8 mouse cellular contexts compared by ENCODE assay signal in the genomic region with DNA sequence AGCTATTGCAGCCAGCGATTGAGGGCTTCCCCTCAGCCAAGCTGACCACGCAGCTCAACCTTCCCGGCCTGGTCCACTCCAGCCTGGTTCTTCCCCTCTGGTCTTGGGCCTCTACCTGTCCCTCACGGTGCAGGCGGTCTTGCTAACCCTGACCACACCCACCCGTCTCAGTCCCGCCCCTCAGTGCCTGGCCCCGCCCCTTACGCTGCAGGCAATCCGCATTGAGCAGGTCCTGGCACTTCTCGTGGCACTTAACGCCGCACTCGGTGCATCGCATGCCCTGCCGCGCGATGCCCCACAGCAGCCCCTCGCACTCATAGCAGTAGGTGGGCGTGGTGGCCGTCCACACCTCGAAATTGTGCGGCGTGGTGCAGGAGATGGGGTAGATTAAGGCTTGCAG. TPM values are rescaled to one million over a fixed set of nuclear protein-coding genes. Genes with fewer than 3 reads are reported as not detected.
A peak's percentile ranks its signal among the peaks of the same experiment; 100 is the strongest.
DNase-seq lines count a peak whose midpoint lies in the region; ATAC-seq and TF ChIP-seq lines count a peak whose summit lies in the region.

No protein-coding gene starts in this region.

- H3K36me3 ChIP-seq in forebrain, embryonic 13.5 days (ENCODE audit: poor library complexity, severe bottlenecking) = peaks cover 50% of the 10 kb centered on the region
- H3K36me3 ChIP-seq in limb, embryonic 11.5 days (ENCODE audit: control insufficient read depth, insufficient read depth, low read length) = no peaks in the 10 kb centered on the region
- H3K36me3 ChIP-seq in midbrain, postnatal 0 days (ENCODE audit: insufficient read depth, low read length) = peaks cover 61% of the 10 kb centered on the region

- no peak overlapping the region for H3K27ac ChIP-seq in forebrain, embryonic 13.5 days
- H3K27ac ChIP-seq in limb, embryonic 11.5 days (replicated peaks; ENCODE audit: low read depth, low read length) = no peak overlapping the region
- no peak overlapping the region for H3K27ac ChIP-seq in midbrain, postnatal 0 days (ENCODE audit: low read depth, low read length)

- WGBS in forebrain, embryonic 13.5 days = under 1% methylated on average over 23 of the region's 24 CpGs
- 2% methylated on average over 24 of the region's 24 CpGs for WGBS in limb, embryonic 11.5 days
- 7% methylated on average over 24 of the region's 24 CpGs for WGBS in midbrain, postnatal 0 days

- H3K4me2 ChIP-seq in forebrain, embryonic 13.5 days = peak overlapping the region; percentile 51
- H3K4me2 ChIP-seq in limb, embryonic 11.5 days (ENCODE audit: low read depth, severe bottlenecking) = peak overlapping the region; percentile 29; the same call in 1 of the 2 replicates
- no peak overlapping the region for H3K4me2 ChIP-seq in midbrain, postnatal 0 days (ENCODE audit: low read depth, low read length, poor library complexity, severe bottlenecking)

- H3K27me3 ChIP-seq in forebrain, embryonic 13.5 days = peaks cover 60% of the 10 kb centered on the region
- H3K27me3 ChIP-seq in limb, embryonic 11.5 days (ENCODE audit: control insufficient read depth, insufficient read depth, low read length) = peaks cover 44% of the 10 kb centered on the region
- peaks cover 5% of the 10 kb centered on the region; the same call in 1 of the 2 replicates for H3K27me3 ChIP-seq in midbrain, postnatal 0 days (ENCODE audit: insufficient read depth, low read length)

- H3K9ac ChIP-seq in forebrain, embryonic 13.5 days = peak overlapping the region; percentile 48; the same call in 1 of the 2 replicates
- no peak overlapping the region for H3K9ac ChIP-seq in limb, embryonic 11.5 days (ENCODE audit: low read length)
- no peak overlapping the region for H3K9ac ChIP-seq in midbrain, postnatal 0 days (replicated peaks; ENCODE audit: low read length, poor library complexity, severe bottlenecking)

- peak overlapping the region; percentile 6; the same call in 1 of the 2 replicates for H3K4me3 ChIP-seq in forebrain, embryonic 13.5 days
- no peak overlapping the region for H3K4me3 ChIP-seq in limb, embryonic 11.5 days (ENCODE audit: low read depth, low read length)
- no peak overlapping the region for H3K4me3 ChIP-seq in midbrain, postnatal 0 days (ENCODE audit: low read depth, low read length)

- peaks cover 15% of the 10 kb centered on the region for H3K4me1 ChIP-seq in forebrain, embryonic 13.5 days
- H3K4me1 ChIP-seq in limb, embryonic 11.5 days (ENCODE audit: control insufficient read depth, insufficient read depth, low read length) = no peaks in the 10 kb centered on the region
- no peaks in the 10 kb centered on the region for H3K4me1 ChIP-seq in midbrain, postnatal 0 days (ENCODE audit: insufficient read depth, low read length)

- TF ChIP-seq CTCF in midbrain, postnatal 0 days (IDR thresholded peaks at IDR 0.05) = no peak

- DNase-seq in thymus, postnatal 4 days = peak; percentile 72
- DNase-seq in thymus, postnatal 25 days = no peak
- peak; percentile 68 for DNase-seq in limb, embryonic 11.5 days (ENCODE audit: low spot score)
- no peak for DNase-seq in midbrain, postnatal 0 days (ENCODE audit: low spot score)
- no peak for DNase-seq in Muller cell, postnatal 12 days (ENCODE audit: inconsistent ontology term)
- DNase-seq in cerebellum, adult 11 months = no peak
- no peak for DNase-seq in adrenal gland, adult 8-10 months

- H3K9me3 ChIP-seq in forebrain, embryonic 13.5 days (replicated peaks) = no peaks in the 10 kb centered on the region
- H3K9me3 ChIP-seq in limb, embryonic 11.5 days (ENCODE audit: control insufficient read depth, low read length) = no peaks in the 10 kb centered on the region
- no peaks in the 10 kb centered on the region for H3K9me3 ChIP-seq in midbrain, postnatal 0 days (ENCODE audit: low read length)

- peak; percentile 36 for ATAC-seq in forebrain, embryonic 13.5 days
- peak; percentile 27; the same call in 1 of the 2 replicates for ATAC-seq in limb, embryonic 11.5 days (ENCODE audit: insufficient number of reproducible peaks, low FRiP score, low TSS enrichment, low read depth)
- peak; percentile 24; the same call in 1 of the 2 replicates for ATAC-seq in midbrain, postnatal 0 days (ENCODE audit: low FRiP score)

RNA-seq across cellular contexts. Expression of a gene that starts 17.0 kb away (rescaled TPM):
- polyA plus RNA-seq in forebrain, embryonic 13.5 days (2015; fragmentation: Nextera tagmentation; extraction: Ambion mirVana) = 13.0 and 15.8 TPM in 2 replicates
- 0.50 and 0.59 TPM in 2 replicates for polyA plus RNA-seq in limb, embryonic 11.5 days (2014; fragmentation: Nextera tagmentation; extraction: Ambion mirVana)
- total RNA-seq in midbrain, postnatal 0 days (2014; rRNA removed) = 69.0 and 70.8 TPM in 2 replicates
- 14.5 and 16.2 TPM in 2 replicates for polyA plus RNA-seq in midbrain, postnatal 0 days (2015; fragmentation: Nextera tagmentation; extraction: Ambion mirVana)
- 10 to 100 TPM in 3 of 4 experiments, 1 to 10 TPM in 1; 9.8 to 11.8 (median 11.4) TPM for total RNA-seq in adrenal gland, adult 8-10 months (2022)

RNA-seq across cellular contexts. Expression of a gene that starts 21.5 kb away (rescaled TPM):
- polyA plus RNA-seq in forebrain, embryonic 13.5 days (2015; fragmentation: Nextera tagmentation; extraction: Ambion mirVana) = 1.6 and 1.7 TPM in 2 replicates
- polyA plus RNA-seq in limb, embryonic 11.5 days (2014; fragmentation: Nextera tagmentation; extraction: Ambion mirVana) = 1.4 and 2.5 TPM in 2 replicates
- total RNA-seq in midbrain, postnatal 0 days (2014; rRNA removed) = 9.0 and 12.3 TPM in 2 replicates
- 6.4 and 7.1 TPM in 2 replicates for polyA plus RNA-seq in midbrain, postnatal 0 days (2015; fragmentation: Nextera tagmentation; extraction: Ambion mirVana)
- 10 to 100 TPM; 10.7 to 21.8 (median 16.6) TPM for total RNA-seq in adrenal gland, adult 8-10 months (2022)

RNA-seq across cellular contexts. Expression of a gene that starts 34.4 kb away (rescaled TPM):
- polyA plus RNA-seq in forebrain, embryonic 13.5 days (2015; fragmentation: Nextera tagmentation; extraction: Ambion mirVana) = 0.47 TPM in 1 of 2 replicates, not detected in the other
- polyA plus RNA-seq in limb, embryonic 11.5 days (2014; fragmentation: Nextera tagmentation; extraction: Ambion mirVana) = not detected in 2 replicates
- not detected in 2 replicates for total RNA-seq in midbrain, postnatal 0 days (2014; rRNA removed)
- polyA plus RNA-seq in midbrain, postnatal 0 days (2015; fragmentation: Nextera tagmentation; extraction: Ambion mirVana) = 1.2 and 2.1 TPM in 2 replicates
- total RNA-seq in adrenal gland, adult 8-10 months (2022) = 10 to 100 TPM in 1 of 4 experiments, 1 to 10 TPM in 3; 3.9 to 12.3 (median 7.1) TPM

RNA-seq across cellular contexts. Expression of a gene that starts 43.8 kb away (rescaled TPM):
- 37.5 and 39.9 TPM in 2 replicates for polyA plus RNA-seq in forebrain, embryonic 13.5 days (2015; fragmentation: Nextera tagmentation; extraction: Ambion mirVana)
- 46.6 and 49.8 TPM in 2 replicates for polyA plus RNA-seq in limb, embryonic 11.5 days (2014; fragmentation: Nextera tagmentation; extraction: Ambion mirVana)
- 104 and 106 TPM in 2 replicates for total RNA-seq in midbrain, postnatal 0 days (2014; rRNA removed)
- 62.8 TPM in 2 replicates for polyA plus RNA-seq in midbrain, postnatal 0 days (2015; fragmentation: Nextera tagmentation; extraction: Ambion mirVana)
- total RNA-seq in adrenal gland, adult 8-10 months (2022) = 10 to 100 TPM; 64.7 to 78.0 (median 69.1) TPM

RNA-seq across cellular contexts. Expression of a gene that starts 47.0 kb away (rescaled TPM):
- polyA plus RNA-seq in forebrain, embryonic 13.5 days (2015; fragmentation: Nextera tagmentation; extraction: Ambion mirVana) = 0.33 and 0.44 TPM in 2 replicates
- polyA plus RNA-seq in limb, embryonic 11.5 days (2014; fragmentation: Nextera tagmentation; extraction: Ambion mirVana) = 0.35 and 0.61 TPM in 2 replicates
- 0.24 and 1.6 TPM in 2 replicates for total RNA-seq in midbrain, postnatal 0 days (2014; rRNA removed)
- 0.31 and 0.50 TPM in 2 replicates for polyA plus RNA-seq in midbrain, postnatal 0 days (2015; fragmentation: Nextera tagmentation; extraction: Ambion mirVana)
- total RNA-seq in adrenal gland, adult 8-10 months (2022) = 1 to 10 TPM; 3.0 to 5.1 (median 4.4) TPM

Comparison
In these comparisons a context has a peak if more than half of its experiments do, and no peak if none do; other contexts are left out.
1. DNase-seq: peak in thymus, postnatal 4 days (single experiment) and limb, embryonic 11.5 days (single experiment); none in thymus, postnatal 25 days (single experiment), midbrain, postnatal 0 days (single experiment), Muller cell, postnatal 12 days (single experiment), cerebellum, adult 11 months (single experiment) and adrenal gland, adult 8-10 months (single experiment).
2. Peak in every context shown above with its lines, with median percentiles within 50 percentile points of each other: ATAC-seq.